ENCODE assay signal across 25 mouse cellular contexts in the genomic region with DNA sequence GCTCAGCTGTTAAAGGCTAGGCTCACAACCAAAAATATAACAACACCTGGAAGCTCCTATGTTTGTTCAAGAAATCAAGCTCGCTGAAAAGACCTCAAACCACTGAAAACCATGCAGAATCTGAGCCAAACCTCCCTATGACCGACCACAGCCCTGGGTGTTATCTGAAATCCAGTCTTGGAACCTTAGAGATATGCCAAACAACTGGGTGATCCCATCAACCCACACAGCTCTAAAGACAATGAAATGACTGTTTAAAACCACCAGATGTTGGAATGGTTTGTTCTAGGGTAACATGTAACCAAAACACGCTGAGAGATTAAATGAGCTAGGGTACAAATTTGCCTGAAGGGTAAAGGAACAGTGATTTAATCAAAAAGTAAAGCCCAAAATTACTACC. TPM values are rescaled to one million over a fixed set of nuclear protein-coding genes. Genes with fewer than 3 reads are reported as not detected.
DNase-seq lines count a peak whose midpoint lies in the region; ATAC-seq and TF ChIP-seq lines count a peak whose summit lies in the region.
"Had no signal": no experiment of that assay in that cellular context is flagged by ENCODE, and none has a peak within 500 bp of the region (broad histone marks: within the 10 kb centered on the region; RNA-seq: fewer than 3 reads in every experiment).

No protein-coding gene starts in this region.

- no peak overlapping the region for H3K4me3 ChIP-seq in heart, embryonic 14.5 days (ENCODE audit: control insufficient read depth in 1 of 2, insufficient read depth in 1 of 2, low read depth in 1 of 2, low read length in 2 of 2)
- H3K4me3 ChIP-seq in layer of hippocampus, adult 2 months, result peak overlapping the region; percentile 4; the same call in 1 of the 2 replicates
- H3K4me3 ChIP-seq in testis, adult 2 months (ENCODE audit: control insufficient read depth, low read depth, low read length), result no peak overlapping the region
- H3K4me3 ChIP-seq: embryonic facial prominence, embryonic 12.5 days; forebrain, embryonic 15.5 days had no signal

- H3K4me1 ChIP-seq in heart, embryonic 14.5 days (ENCODE audit: control insufficient read depth in 2 of 2, insufficient read depth in 2 of 2, low read length in 2 of 2), result peaks cover 6 to 41% of the 10 kb centered on the region in 2 experiments
- peaks cover 4% of the 10 kb centered on the region for H3K4me1 ChIP-seq in testis, adult 2 months (ENCODE audit: control insufficient read depth, insufficient read depth, low read length)

- H3K27me3 ChIP-seq in heart, embryonic 14.5 days (ENCODE audit: control insufficient read depth, insufficient read depth, low read length), result no peaks in the 10 kb centered on the region
- no peaks in the 10 kb centered on the region for H3K27me3 ChIP-seq in testis, adult 2 months (ENCODE audit: control insufficient read depth, insufficient read depth, low read length)
- H3K27me3 ChIP-seq: embryonic facial prominence, embryonic 12.5 days; forebrain, embryonic 15.5 days had no signal

- WGBS in heart, embryonic 14.5 days, result 52% methylated on average over 3 of the region's 3 CpGs

- H3K4me2 ChIP-seq in heart, embryonic 14.5 days (ENCODE audit: low read length), result peak overlapping the region; percentile 55
- H3K4me2 ChIP-seq: forebrain, embryonic 15.5 days had no signal

- peak overlapping the region; percentile 25; the same call in 1 of the 2 replicates for H3K9ac ChIP-seq in heart, embryonic 14.5 days (ENCODE audit: low read length)
- H3K9ac ChIP-seq: embryonic facial prominence, embryonic 12.5 days; forebrain, embryonic 15.5 days; liver, embryonic 14.5 days had no signal

- no peak for TF ChIP-seq POLR2A in testis, adult 2 months (IDR thresholded peaks at IDR 0.05; ENCODE audit: control insufficient read depth, low read depth, low read length)

- no peak for ATAC-seq in heart, embryonic 14.5 days (ENCODE audit: insufficient number of reproducible peaks, insufficient read depth, low FRiP score, low read depth)
- ATAC-seq: forebrain, embryonic 15.5 days; midbrain, embryonic 16.5 days had no signal

- DNase-seq in heart, adult 18-20 months, result no peak
- no peak for DNase-seq in layer of hippocampus, adult 2 months (ENCODE audit: low spot score in 2 of 2)
- DNase-seq in layer of hippocampus, adult 18-20 months (ENCODE audit: low spot score in 2 of 2), result no peak
- DNase-seq in testis, postnatal 10 days (ENCODE audit: low spot score), result no peak
- DNase-seq in adrenal gland, postnatal 25 days, result no peak
- DNase-seq: B cell, adult 2 months; cerebellum, adult 9-10 months had no signal

- no peak for TF ChIP-seq CTCF in layer of hippocampus, adult 2 months (conservative IDR thresholded peaks at IDR 0.05)
- TF ChIP-seq CTCF in testis, adult 2 months (IDR thresholded peaks at IDR 0.05; ENCODE audit: control insufficient read depth, insufficient read depth, insufficient replicate concordance, low read depth, low read length), result no peak

- H3K27ac ChIP-seq in heart, embryonic 14.5 days (replicated peaks in 1 of 2; ENCODE audit: control insufficient read depth in 1 of 2, insufficient read depth in 1 of 2, low read depth in 2 of 2, low read length in 2 of 2), result no peak overlapping the region
- H3K27ac ChIP-seq in layer of hippocampus, adult 2 months, result no peak overlapping the region
- H3K27ac ChIP-seq in testis, adult 2 months (ENCODE audit: control insufficient read depth, insufficient read depth, low read depth, low read length), result 0 out of 2 replicates have a peak overlapping the region, but pooled peaks have one; percentile 4
- H3K27ac ChIP-seq: forebrain, embryonic 15.5 days; liver, embryonic 14.5 days had no signal

- H3K36me3 ChIP-seq in heart, embryonic 14.5 days (ENCODE audit: control insufficient read depth, insufficient read depth, low read length), result no peaks in the 10 kb centered on the region
- H3K36me3 ChIP-seq in testis, adult 2 months (ENCODE audit: control insufficient read depth, insufficient read depth, low read length), result no peaks in the 10 kb centered on the region
- H3K36me3 ChIP-seq: embryonic facial prominence, embryonic 12.5 days; forebrain, embryonic 15.5 days had no signal

- H3K9me3 ChIP-seq in heart, embryonic 14.5 days (ENCODE audit: control insufficient read depth, low read length), result no peaks in the 10 kb centered on the region
- H3K9me3 ChIP-seq: embryonic facial prominence, embryonic 12.5 days; forebrain, embryonic 15.5 days had no signal

RNA-seq across cellular contexts. Expression of gene Btbd1, which starts 4.3 kb away (rescaled TPM):
- polyA plus RNA-seq in heart, embryonic 14.5 days (2014; fragmentation: Nextera tagmentation; extraction: Ambion mirVana), result 126 and 130 TPM in 2 replicates
- total RNA-seq in heart, adult 18-20 months (2021), result 100 to 1,000 TPM; 134 to 141 TPM
- 100 to 1,000 TPM in 1 of 2 experiments, 10 to 100 TPM in 1; 97.5 to 104 TPM for total RNA-seq in layer of hippocampus, adult 2 months (2021)
- 100 to 1,000 TPM; 105 to 109 TPM for total RNA-seq in layer of hippocampus, adult 18-20 months (2021)
- polyA plus RNA-seq in testis, adult 2 months (2012; rRNA removed), result 183 and 202 TPM in 2 replicates
- 113 and 119 TPM in 2 replicates for total RNA-seq in adrenal gland, postnatal 25 days (2021)

RNA-seq across cellular contexts. Expression of gene Gm10160, which starts 30.7 kb away (rescaled TPM):
- polyA plus RNA-seq in heart, embryonic 14.5 days (2014; fragmentation: Nextera tagmentation; extraction: Ambion mirVana), result not detected in 2 replicates
- not detected for total RNA-seq in heart, adult 18-20 months (2021)
- total RNA-seq in layer of hippocampus, adult 2 months (2021), result not detected
- total RNA-seq in layer of hippocampus, adult 18-20 months (2021), result not detected
- polyA plus RNA-seq in testis, adult 2 months (2012; rRNA removed), result not detected in 2 replicates
- not detected in 2 replicates for total RNA-seq in adrenal gland, postnatal 25 days (2021)
- total RNA-seq: adrenal gland, adult 18-20 months; common myeloid progenitor, adult 5-6 weeks; heart, postnatal 14 days; layer of hippocampus, adult 8-10 months; left cerebral cortex, postnatal 25 days had no signal
- polyA plus RNA-seq: embryonic facial prominence, embryonic 12.5 days; forebrain, embryonic 15.5 days; gonadal fat pad, adult 2 months; kidney, adult 2 months; limb, embryonic 14.5 days; liver, embryonic 14.5 days; lung, embryonic 16.5 days; midbrain, embryonic 16.5 days; neural tube, embryonic 11.5 days; thymus, postnatal 0 days; urinary bladder, adult 2 months had no signal

RNA-seq across cellular contexts. Expression of gene Tm6sf1, which starts 33.9 kb away (rescaled TPM):
- 33.7 and 34.4 TPM in 2 replicates for polyA plus RNA-seq in heart, embryonic 14.5 days (2014; fragmentation: Nextera tagmentation; extraction: Ambion mirVana)
- 10 to 100 TPM; 10.7 to 12.3 TPM for total RNA-seq in heart, adult 18-20 months (2021)
- 10 to 100 TPM; 13.8 to 17.9 TPM for total RNA-seq in layer of hippocampus, adult 2 months (2021)
- total RNA-seq in layer of hippocampus, adult 18-20 months (2021), result 10 to 100 TPM; 10.2 to 14.3 TPM
- polyA plus RNA-seq in testis, adult 2 months (2012; rRNA removed), result 5.7 and 9.5 TPM in 2 replicates
- total RNA-seq in adrenal gland, postnatal 25 days (2021), result 11.6 and 12.4 TPM in 2 replicates

RNA-seq across cellular contexts. Expression of gene 3110040N11Rik, which starts 35.6 kb away (rescaled TPM):
- polyA plus RNA-seq in heart, embryonic 14.5 days (2014; fragmentation: Nextera tagmentation; extraction: Ambion mirVana), result 33.9 and 40.5 TPM in 2 replicates
- total RNA-seq in heart, adult 18-20 months (2021), result 10 to 100 TPM; 27.6 to 32.3 TPM
- 10 to 100 TPM; 28.7 to 30.0 TPM for total RNA-seq in layer of hippocampus, adult 2 months (2021)
- 10 to 100 TPM; 28.3 to 29.4 TPM for total RNA-seq in layer of hippocampus, adult 18-20 months (2021)
- polyA plus RNA-seq in testis, adult 2 months (2012; rRNA removed), result 12.8 and 15.4 TPM in 2 replicates
- 41.1 and 48.2 TPM in 2 replicates for total RNA-seq in adrenal gland, postnatal 25 days (2021)
